9 mouse cellular contexts compared by ENCODE assay signal in the genomic region with DNA sequence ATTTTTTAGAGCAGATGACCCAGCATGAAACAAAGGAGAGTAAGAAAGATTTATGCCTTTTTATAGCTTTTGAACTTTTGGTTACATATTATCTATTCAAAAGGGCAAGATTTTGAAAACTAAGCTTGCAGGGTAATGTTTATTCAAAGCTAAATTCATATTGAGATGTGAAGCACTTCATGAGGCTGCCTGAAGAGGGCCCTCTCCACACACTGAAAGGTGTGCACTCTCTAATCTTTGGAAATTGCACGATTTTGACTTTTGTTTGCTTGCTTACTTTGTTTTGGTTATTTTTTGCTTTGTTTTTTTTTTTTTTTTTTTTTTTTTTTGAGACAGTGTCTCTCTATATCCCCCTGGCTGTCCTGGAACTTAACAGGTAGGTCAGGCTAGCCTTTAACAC. TPM values are rescaled to one million over a fixed set of nuclear protein-coding genes. Genes with fewer than 3 reads are reported as not detected.
DNase-seq lines count a peak whose midpoint lies in the region; ATAC-seq lines count a peak whose summit lies in the region.
"Had no signal": no experiment of that assay in that cellular context is flagged by ENCODE, and none has a peak within 500 bp of the region (broad histone marks: within the 10 kb centered on the region; RNA-seq: fewer than 3 reads in every experiment).

No protein-coding gene starts in this region.

- no peak overlapping the region for H3K27ac ChIP-seq in kidney, embryonic 16.5 days (ENCODE audit: low read length)
- H3K27ac ChIP-seq: embryonic facial prominence, embryonic 12.5 days; neural tube, embryonic 12.5 days had no signal

- H3K36me3 ChIP-seq in kidney, embryonic 16.5 days (ENCODE audit: insufficient read depth, low read length), result no peaks in the 10 kb centered on the region
- H3K36me3 ChIP-seq: embryonic facial prominence, embryonic 12.5 days; neural tube, embryonic 12.5 days had no signal

- no peaks in the 10 kb centered on the region for H3K27me3 ChIP-seq in kidney, embryonic 16.5 days (ENCODE audit: insufficient read depth, low read length)
- H3K27me3 ChIP-seq: embryonic facial prominence, embryonic 12.5 days; neural tube, embryonic 12.5 days had no signal

- 30% methylated on average over 1 of the region's 1 CpGs for WGBS in kidney, embryonic 16.5 days

- ATAC-seq in kidney, embryonic 16.5 days (ENCODE audit: low FRiP score, low TSS enrichment), result no peak
- no peak for ATAC-seq in erythroid progenitor cell, adult 5-6 weeks (replicated peaks; ENCODE audit: low FRiP score, poor library complexity, severe bottlenecking)

- H3K4me2 ChIP-seq in kidney, embryonic 16.5 days (replicated peaks; ENCODE audit: low read depth, low read length), result no peak overlapping the region
- H3K4me2 ChIP-seq: embryonic facial prominence, embryonic 12.5 days; neural tube, embryonic 12.5 days had no signal

- no peak overlapping the region for H3K4me3 ChIP-seq in kidney, embryonic 16.5 days (ENCODE audit: low read length)
- H3K4me3 ChIP-seq: embryonic facial prominence, embryonic 12.5 days; neural tube, embryonic 12.5 days had no signal

- no peak overlapping the region for H3K9ac ChIP-seq in kidney, embryonic 16.5 days (replicated peaks; ENCODE audit: low read length)
- H3K9ac ChIP-seq: embryonic facial prominence, embryonic 12.5 days; neural tube, embryonic 12.5 days had no signal

- H3K9me3 ChIP-seq in kidney, embryonic 16.5 days (ENCODE audit: low read length), result no peaks in the 10 kb centered on the region
- H3K9me3 ChIP-seq: embryonic facial prominence, embryonic 12.5 days; neural tube, embryonic 12.5 days had no signal

- peak; percentile 36 to 71 for DNase-seq in kidney, adult 8-10 months
- DNase-seq in CD8-positive naive resting alpha-beta T cell, adult 2 months (ENCODE audit: low read depth in 2 of 2, low spot score in 2 of 2), result peak; percentile 42 to 68
- peak; percentile 43 for DNase-seq in ZHBTc4 (ENCODE audit: low read depth, low spot score)
- peak; percentile 52 for DNase-seq in lung, postnatal 10 days
- no peak for DNase-seq in urinary bladder, postnatal 4 days (ENCODE audit: low spot score in 2 of 2)

- peaks cover 6% of the 10 kb centered on the region; the same call in 1 of the 2 replicates for H3K4me1 ChIP-seq in kidney, embryonic 16.5 days (ENCODE audit: insufficient read depth, low read length)
- H3K4me1 ChIP-seq: embryonic facial prominence, embryonic 12.5 days had no signal

RNA-seq across cellular contexts. Expression of gene Cdc14b, which starts 24.7 kb away (rescaled TPM):
- polyA plus RNA-seq in kidney, embryonic 16.5 days (2015; fragmentation: Nextera tagmentation; extraction: Ambion mirVana), result 16.1 and 16.9 TPM in 2 replicates
- total RNA-seq in erythroid progenitor cell, adult 5-6 weeks (2015; ENCODE audit: low replicate concordance), result 0.42 and 0.72 TPM in 2 replicates
- 2.7 TPM in 1 of 2 replicates, not detected in the other for total RNA-seq in erythroid progenitor cell, adult 5-6 weeks (2017; ENCODE audit: low replicate concordance)

Comparison
In these comparisons a context has a peak if more than half of its experiments do, and no peak if none do; other contexts are left out.
1. DNase-seq: peak in kidney, adult 8-10 months (2 of 2), CD8-positive naive resting alpha-beta T cell, adult 2 months (2 of 2), ZHBTc4 (single experiment) and lung, postnatal 10 days (single experiment); none in urinary bladder, postnatal 4 days (0 of 2).